Mouse (Mus musculus) gastrocnemius, adult 18-20 months (tissue): ENCODE measurements around the gene Cd6. TPM values are rescaled to one million over a fixed set of nuclear protein-coding genes. Genes with fewer than 3 reads are reported as not detected.

Source experiments
- DNase-seq: peaks from one replicate; pipeline ENCODE4 v3.0.0; 2021; ENCODE audit warnings: low spot score
- long read RNA-seq, 2 experiments: library from polyadenylated mRNA; stranded (forward); transcript quantifications; one replicate each; pipeline ENCODE4 v2.0.0; 2021
- total RNA-seq, 2 experiments: library from RNA; stranded (reverse); gene quantifications; 2 replicates each; pipeline ENCODE4 v1.2.3; 2021

Cd6 gene
- total RNA-seq, result not detected
- long read RNA-seq, experiment 1, result 0 reads
- long read RNA-seq, experiment 2, result 0 reads

DNA sequence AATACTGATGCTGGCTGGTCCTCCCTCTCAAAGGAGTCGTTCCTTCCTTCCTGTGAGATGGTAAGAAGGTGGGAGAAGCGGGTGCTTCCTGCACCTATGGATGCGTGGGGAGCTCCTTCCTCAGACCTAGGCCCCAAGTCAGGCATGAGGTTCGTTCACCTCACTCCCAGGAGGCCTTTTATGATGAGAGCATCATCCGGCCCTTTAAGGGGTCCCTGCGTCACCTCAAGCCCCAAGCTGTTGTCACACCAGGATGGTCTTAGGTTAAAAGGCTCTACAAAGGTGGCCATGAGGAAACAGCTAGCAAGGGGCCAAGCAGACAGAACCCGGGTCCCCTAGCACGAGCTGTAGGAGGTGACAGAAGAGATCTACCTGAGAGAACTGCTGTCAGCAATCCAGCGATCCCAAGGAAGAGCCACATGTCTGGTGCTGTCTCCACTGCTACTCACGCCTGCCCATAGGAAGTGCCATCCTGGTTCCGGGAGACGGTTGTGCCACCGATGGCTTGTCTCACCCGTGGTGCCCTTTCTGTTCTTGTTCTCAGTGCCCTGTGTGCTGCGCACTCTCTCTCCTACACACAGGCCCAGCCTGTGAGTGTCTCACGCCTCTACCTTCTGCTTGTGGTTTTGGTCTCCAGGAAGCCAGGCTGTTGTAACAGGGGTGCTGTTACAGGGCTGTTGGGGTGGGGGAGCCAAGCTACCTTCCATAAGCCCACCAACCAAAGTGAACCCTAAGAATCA is at the start of gene Cd6:
Cd6 (minus strand) TSS at position 623 of the 740 bp plus-strand sequence.
- no peak for DNase-seq

DNA sequence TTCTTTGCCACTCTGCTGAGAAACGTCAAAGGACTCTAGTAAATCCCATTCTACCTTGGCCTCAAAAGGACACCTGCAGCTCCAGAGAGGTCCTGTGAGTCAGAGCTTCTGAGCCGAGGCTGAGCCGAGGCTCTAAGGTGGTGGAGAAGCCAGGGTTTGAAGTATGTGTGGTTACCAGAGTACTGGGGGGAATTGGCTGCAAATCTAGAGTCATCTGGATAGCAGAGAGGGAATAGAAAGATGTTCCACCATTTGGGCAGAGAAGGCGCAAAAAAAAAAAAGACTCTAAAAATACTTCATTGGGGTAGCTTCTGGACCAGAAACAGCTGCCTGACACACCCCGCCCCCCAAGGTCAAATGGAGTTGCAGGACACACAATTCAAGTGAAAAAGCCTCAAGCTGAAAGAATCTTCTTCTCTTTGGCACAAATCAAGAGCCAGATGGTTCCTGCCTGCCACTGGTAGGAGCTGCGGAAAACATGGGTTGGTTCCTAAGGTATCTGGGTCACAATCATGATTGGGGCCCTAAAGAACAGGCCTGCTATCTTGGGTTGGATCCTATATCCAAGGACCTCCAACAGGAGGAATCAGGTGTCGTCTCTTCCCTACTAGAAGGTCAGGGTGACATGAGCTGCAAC is 48.5 kb upstream of the Cd6 start:
- DNase-seq, result peak; percentile 27

GRCm38 (mm10) chr19:10871328-10871961 is 41.6 kb upstream of the Cd6 start:
- no peak for DNase-seq

DNA sequence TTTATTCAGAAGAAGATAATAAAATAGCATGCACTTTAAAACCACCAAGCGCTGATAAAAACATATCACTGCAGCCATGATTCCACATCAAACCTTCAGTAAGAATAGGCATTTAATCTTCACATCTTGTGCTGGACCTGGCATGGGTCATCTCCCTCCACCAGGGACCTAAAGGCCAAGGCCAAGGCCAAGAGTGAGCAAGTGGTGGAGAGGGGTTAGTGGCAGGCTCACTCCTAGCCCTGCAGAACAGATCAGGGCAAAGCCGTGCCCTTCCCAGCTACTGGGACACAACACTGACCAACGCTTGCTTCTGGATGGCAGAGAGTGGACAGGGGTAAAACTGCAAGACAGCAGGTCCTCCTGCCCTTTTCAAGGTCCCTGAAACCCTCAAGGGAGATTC is 40.8 kb upstream of the Cd6 start:
- DNase-seq, result no peak

DNA sequence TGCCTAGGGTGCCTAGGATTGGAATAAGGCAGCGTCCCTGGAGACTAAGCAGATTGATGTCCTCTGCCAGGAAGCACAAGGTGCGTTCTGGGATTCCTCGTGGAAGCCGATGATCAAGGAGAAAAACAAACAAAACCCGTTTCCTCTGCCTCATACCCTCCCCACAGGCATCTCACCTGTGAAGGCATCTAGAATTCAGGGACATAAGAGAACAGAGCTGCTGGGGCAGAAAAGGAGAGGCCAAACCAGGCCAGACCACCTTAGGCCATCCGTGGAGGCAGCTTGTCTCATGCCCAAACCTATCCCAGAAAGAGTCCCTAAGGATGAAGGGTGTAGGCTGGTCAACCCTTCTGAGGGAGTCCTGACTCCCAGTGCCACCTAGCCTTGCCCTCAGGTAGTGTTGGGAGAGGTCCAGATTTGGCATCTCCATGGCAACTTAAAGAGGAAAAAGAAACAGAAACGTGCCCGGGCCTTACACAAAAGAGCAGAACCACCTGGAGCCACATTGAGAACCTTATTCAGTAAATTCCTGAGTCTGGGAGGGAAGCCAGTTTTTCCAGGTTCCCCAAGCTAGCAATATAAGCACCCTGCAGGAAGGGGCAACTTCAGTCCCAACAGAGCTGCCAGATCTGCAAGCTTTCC is 40.1 kb upstream of the Cd6 start, which contains the start of gene Tmem132a:
Tmem132a (minus strand) TSS at position 55 of the 642 bp plus-strand sequence.
- no peak for DNase-seq

GRCm38 (mm10) chr19:10869241-10869885 is 39.5 kb upstream of the Cd6 start:
- DNase-seq, result peak; percentile 51

DNA sequence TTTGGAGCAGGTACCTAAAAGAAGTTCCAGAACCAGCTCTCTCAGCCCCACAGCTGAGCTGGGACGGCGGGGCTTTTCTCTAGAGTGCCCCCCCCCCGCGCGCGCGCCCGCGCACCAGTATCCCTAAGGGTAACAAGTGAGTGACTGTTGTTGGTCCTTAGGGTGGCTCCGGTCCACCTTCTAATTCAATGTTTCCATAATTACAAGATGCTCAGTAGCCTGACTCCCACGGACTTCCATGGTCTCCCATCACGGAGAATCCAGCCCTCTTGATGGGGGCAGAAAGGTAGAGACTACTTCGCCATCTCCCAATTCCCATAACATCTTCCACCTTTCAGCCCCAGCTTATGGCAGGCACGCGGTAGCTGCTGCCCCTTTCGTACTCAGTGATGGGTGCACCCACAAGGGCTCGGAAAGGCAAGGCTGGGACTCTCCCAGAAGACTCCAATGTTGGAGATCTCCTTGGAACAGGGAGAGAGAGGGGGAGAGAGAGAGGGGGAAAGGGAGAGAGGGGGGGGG is 38.8 kb upstream of the Cd6 start:
- DNase-seq, result no peak

GRCm38 (mm10) chr19:10867946-10868622 is 38.2 kb upstream of the Cd6 start:
- DNase-seq, result no peak

- no peak for DNase-seq
Measured at GRCm38 (mm10) chr19:10866351-10866750, 36.5 kb upstream of the Cd6 start.

GRCm38 (mm10) chr19:10860072-10860497 is 30.2 kb upstream of the Cd6 start:
- no peak for DNase-seq

- no peak for DNase-seq
Measured at GRCm38 (mm10) chr19:10856520-10856919, 26.7 kb upstream of the Cd6 start.

DNA sequence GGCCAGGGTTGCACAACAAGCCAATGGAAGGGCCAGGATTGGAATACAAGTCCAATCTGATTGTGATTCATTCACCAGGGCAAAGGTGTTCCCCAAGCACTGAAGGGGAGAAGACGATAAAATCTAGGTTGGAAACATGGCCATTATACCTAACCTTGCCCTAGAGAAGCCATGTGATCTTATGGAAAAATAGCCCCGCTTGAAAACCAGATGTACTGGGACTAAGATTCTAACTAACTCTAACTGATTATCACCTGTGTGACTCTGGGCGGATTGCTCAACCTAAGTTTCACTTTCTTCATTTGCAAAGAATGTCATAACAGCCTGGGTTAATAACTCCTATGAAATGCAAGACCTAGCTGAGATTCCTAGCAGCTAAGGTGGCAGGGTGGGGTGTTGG is 25.6 kb upstream of the Cd6 start:
- no peak for DNase-seq

- DNase-seq, result no peak
Measured at GRCm38 (mm10) chr19:10847311-10848087, 17.6 kb upstream of the Cd6 start.

DNA sequence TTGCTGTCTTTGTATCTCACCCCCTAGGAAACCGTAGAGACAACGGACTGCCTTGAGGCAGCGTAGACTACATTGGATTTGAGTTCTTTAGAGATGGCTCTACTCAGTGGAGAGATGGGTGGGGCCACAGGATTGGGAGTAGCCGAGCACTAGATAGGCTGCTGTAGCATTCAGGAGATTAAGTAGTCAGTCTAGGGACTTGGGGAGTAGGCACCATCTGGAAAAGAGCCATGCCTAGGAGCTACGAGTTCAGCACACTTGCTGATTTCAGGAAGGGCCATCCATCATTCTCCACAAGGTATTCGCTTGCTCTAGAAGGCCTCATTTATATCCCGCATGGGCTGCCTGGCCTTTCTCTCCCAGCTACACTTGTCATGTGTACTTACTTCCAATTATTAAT is 16.3 kb upstream of the Cd6 start:
- DNase-seq, result no peak

DNA sequence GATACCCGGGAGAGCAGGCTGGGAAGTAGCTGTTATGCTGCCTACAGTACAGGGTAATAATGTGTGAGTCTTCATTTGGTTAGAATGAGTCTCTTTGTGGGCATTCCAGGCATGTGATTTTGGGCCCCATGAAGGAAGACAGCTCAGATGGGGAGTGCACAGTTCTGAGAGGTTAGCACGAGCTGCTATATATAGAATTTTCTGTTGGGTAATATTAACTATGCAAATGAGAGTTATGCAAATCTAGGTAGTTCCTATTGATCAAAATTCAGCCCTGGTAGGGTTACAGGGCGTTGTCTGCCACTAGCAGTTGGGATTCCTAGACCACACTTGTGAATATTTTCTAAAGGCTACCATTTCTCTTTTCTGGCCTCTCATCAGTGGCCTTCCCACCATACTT is 15.6 kb upstream of the Cd6 start:
- DNase-seq, result no peak

DNA sequence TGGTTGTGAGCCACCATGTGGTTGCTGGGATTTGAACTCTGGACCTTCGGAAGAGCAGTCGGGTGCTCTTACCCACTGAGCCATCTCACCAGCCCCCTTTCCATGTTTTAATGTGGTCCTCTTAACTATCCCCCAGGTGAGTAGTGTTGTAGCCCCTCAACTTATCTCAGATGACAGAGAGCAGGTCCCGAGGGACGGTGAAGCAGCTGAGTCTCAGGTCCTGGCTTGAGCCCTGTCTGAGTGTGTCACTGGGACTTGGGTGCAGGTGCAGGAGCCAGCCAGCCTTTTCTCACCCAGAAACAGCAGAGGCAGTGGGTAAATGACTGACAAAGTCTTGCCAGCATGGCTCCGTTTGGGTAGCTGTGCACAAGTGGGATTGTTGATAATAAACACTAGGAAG is 14.3 kb upstream of the Cd6 start:
- no peak for DNase-seq

DNA sequence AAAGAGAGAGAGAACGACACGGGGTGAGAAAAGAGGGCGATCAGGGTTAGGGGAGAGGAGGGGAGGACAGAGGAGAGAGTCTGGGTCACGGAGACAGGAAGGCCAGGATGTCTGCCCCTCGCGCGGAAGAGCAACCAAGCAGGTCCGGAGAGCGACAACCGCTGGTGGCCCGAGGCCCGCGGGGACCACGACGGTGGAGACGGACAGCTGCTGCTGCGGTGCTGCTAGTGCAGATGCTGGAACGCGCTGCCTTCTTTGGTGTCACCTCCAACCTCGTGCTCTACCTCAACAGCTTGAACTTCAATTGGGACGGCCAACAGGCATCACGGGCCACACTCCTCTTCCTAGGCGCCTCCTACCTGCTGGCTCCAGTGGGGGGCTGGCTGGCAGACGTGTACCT is 13.1 kb upstream of the Cd6 start:
- DNase-seq, result no peak

DNA sequence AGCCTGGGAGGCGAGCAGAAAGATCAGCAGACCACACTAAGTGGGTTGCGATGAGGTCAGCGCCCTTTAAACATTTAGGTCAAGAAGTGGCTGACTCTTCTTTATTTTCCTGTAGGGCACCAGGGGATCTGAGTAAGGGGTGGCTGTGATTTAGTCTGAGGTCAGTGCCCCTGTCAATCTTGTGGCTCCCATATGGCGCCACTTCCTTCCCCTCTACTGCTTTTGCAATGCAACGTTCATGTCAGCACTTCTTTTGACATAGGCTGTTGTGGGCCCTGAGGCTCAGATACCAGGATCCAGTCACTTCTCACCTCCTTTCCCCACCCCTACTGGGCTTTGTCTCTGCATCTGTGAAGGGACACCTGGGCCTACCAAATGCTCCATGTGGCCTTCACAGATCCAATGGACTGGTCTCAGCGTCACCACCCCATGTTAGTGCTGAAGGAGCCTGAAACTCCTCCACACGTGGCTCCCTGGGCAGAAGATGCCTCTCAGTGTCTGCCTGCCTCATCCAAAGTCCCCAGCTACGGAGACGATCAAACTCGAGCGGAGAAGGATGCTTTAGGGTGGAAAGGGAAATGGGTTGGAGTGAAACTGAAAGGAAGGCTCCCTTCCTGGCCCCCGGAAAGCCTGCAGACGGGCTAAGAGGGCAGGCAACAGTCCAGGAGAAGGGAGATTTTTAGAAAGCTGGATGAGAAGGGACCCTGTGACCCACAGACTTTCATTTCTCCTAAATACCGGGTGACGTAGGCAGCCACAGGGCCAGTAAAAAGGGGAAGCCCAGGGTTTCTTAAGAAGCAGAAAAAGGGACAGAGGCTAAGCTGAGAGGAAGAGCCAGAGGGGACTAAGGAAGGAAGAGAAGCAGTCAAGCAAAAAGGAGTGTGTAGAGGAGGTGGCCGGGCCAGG is 12.1 kb upstream of the Cd6 start:
- DNase-seq, result peak; percentile 29
